Mouse (Mus musculus): ENCODE data around the gene Gpbp1l1. TPM values are rescaled to one million over a fixed set of nuclear protein-coding genes. Genes with fewer than 3 reads are reported as not detected.

Gene Gpbp1l1
- polyA plus RNA-seq (2014; fragmentation: Illumina TruSeq; extraction: RNeasy Lipid Tissue Mini Kit (QIAGEN cat#74804); ENCODE audit: insufficient read depth, low read depth, low replicate concordance): 33.6 TPM

DNA sequence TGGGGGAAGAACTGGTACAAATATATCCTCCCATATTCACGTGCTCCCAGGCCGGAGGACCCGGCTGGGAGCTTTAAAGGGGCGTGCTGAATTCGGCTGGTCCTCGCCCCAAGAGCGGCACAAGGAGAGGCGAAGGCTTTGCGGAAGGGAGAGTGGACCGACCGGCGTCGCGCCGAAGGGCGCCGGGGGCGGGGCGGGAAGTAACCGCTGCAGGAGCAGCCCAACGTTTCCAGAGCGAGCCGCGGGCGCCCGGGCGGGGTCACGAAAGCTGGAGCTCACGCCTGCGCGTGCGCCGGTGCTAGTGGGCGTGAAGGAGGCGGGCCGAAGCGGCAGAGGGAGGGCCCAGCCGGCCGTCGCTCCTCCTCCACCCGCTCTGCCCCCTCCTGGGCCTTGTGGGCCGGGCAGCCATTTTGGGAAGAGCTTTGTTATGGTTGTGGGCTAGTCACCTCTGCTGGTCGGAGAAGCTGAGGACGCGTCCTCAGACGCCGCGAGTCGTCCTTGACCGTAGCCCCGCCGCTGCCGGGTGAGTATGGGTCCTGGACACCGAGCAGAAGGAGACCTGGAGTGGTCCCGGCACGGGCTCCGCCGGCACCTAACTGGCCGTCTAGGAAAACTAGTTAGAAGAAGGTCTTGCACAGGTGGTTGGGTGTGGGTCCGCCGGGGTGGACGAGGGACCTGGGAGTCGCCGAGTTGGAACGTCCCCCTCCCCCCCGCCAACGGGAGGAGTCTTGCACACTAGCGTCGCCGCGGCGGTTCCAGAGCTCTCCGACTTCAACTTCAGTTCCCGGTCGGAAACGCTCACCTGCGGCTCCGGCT is at the start of gene Gpbp1l1:
TSS of gene Gpbp1l1 (plus strand) at position 353 of the 816 bp plus-strand sequence.

DNA sequence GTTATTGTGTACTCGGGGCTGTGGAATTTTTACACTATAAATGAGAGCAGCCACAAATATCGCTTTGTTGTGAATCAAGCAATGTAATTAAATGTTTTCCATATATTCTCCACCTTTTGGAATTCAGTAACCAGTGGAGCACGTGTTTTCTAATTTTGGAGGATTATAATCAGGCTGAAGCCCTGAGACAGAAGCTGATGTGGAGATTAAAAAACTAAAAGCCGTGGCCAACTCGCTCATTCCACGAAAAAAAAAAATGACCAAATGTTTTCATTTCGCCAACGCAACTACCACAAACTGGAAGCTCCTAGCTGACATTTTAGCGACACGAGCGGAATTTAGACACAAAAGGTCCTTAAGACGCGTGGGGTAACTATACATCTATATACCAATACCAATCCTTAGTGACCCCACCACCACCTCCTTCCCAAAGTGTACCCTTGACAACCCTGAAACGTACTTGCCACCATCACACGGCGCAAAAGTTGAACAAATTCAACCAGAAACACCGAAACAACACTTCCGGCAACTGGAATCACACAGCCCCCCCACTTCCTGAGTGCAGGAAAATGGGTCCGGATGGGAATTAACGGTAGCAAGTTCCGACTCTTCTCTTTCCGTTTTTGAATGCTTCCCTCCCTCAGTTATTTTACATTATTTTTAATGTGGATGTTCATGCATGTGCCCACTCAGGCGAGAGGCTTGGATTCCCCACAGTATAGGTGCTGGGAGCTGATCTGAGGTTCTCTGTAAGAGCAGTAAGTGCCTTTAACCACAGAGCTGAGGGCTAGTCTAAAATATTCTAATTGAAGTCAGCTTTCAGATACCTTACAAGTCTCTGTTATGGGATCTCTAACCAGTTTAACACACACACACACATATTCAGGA is 1.8 kb upstream of the Gpbp1l1 start, which contains the start of gene Tmem69:
TSS of gene Tmem69 (minus strand) at position 524 of the 888 bp plus-strand sequence.

GRCm38 (mm10) chr4:116596379-116596778 is 38.9 kb downstream of the Gpbp1l1 start, which contains the start of gene Ccdc17:
Gene Ccdc17 (plus strand): TSS chr4:116596654.

GRCm38 (mm10) chr4:116627722-116628662 is 70.5 kb downstream of the Gpbp1l1 start, which contains the start of gene Nasp:
Gene Nasp (minus strand): TSS chr4:116627941.

Other genes starting within 250 kb of the Gpbp1l1 start
- gene Mast2, start 93.5 kb upstream of the Gpbp1l1 start, polyA plus RNA-seq (2014; fragmentation: Illumina TruSeq; extraction: RNeasy Lipid Tissue Mini Kit (QIAGEN cat#74804); ENCODE audit: insufficient read depth, low read depth, low replicate concordance): 7.9 TPM
- 3.3 TPM for gene Ipp, start 50.1 kb upstream of the Gpbp1l1 start, polyA plus RNA-seq (2014; fragmentation: Illumina TruSeq; extraction: RNeasy Lipid Tissue Mini Kit (QIAGEN cat#74804); ENCODE audit: insufficient read depth, low read depth, low replicate concordance)
- gene Tmem69, start 1.7 kb upstream of the Gpbp1l1 start, polyA plus RNA-seq (2014; fragmentation: Illumina TruSeq; extraction: RNeasy Lipid Tissue Mini Kit (QIAGEN cat#74804); ENCODE audit: insufficient read depth, low read depth, low replicate concordance): 7.6 TPM
- gene Ccdc17, start 39.0 kb downstream of the Gpbp1l1 start, polyA plus RNA-seq (2014; fragmentation: Illumina TruSeq; extraction: RNeasy Lipid Tissue Mini Kit (QIAGEN cat#74804); ENCODE audit: insufficient read depth, low read depth, low replicate concordance): 23.4 TPM
- 16.1 TPM for gene Nasp, start 70.3 kb downstream of the Gpbp1l1 start, polyA plus RNA-seq (2014; fragmentation: Illumina TruSeq; extraction: RNeasy Lipid Tissue Mini Kit (QIAGEN cat#74804); ENCODE audit: insufficient read depth, low read depth, low replicate concordance)
- gene Akr1a1, start 94.0 kb downstream of the Gpbp1l1 start, polyA plus RNA-seq (2014; fragmentation: Illumina TruSeq; extraction: RNeasy Lipid Tissue Mini Kit (QIAGEN cat#74804); ENCODE audit: insufficient read depth, low read depth, low replicate concordance): 561 TPM
- 628 TPM for gene Prdx1, start 127.9 kb downstream of the Gpbp1l1 start, polyA plus RNA-seq (2014; fragmentation: Illumina TruSeq; extraction: RNeasy Lipid Tissue Mini Kit (QIAGEN cat#74804); ENCODE audit: insufficient read depth, low read depth, low replicate concordance)
- gene Mmachc, start 150.7 kb downstream of the Gpbp1l1 start, polyA plus RNA-seq (2014; fragmentation: Illumina TruSeq; extraction: RNeasy Lipid Tissue Mini Kit (QIAGEN cat#74804); ENCODE audit: insufficient read depth, low read depth, low replicate concordance): 5.5 TPM
- gene Ccdc163, start 150.9 kb downstream of the Gpbp1l1 start, polyA plus RNA-seq (2014; fragmentation: Illumina TruSeq; extraction: RNeasy Lipid Tissue Mini Kit (QIAGEN cat#74804); ENCODE audit: insufficient read depth, low read depth, low replicate concordance): 15.2 TPM
- gene Tesk2, start 163.3 kb downstream of the Gpbp1l1 start, polyA plus RNA-seq (2014; fragmentation: Illumina TruSeq; extraction: RNeasy Lipid Tissue Mini Kit (QIAGEN cat#74804); ENCODE audit: insufficient read depth, low read depth, low replicate concordance): 1.9 TPM
- gene Toe1, start 250.0 kb downstream of the Gpbp1l1 start, polyA plus RNA-seq (2014; fragmentation: Illumina TruSeq; extraction: RNeasy Lipid Tissue Mini Kit (QIAGEN cat#74804); ENCODE audit: insufficient read depth, low read depth, low replicate concordance): 13.1 TPM

Measured in lung, adult 10 weeks (tissue).